Mouse (Mus musculus): Measurements from ENCODE around the gene Il6st.

GRCm38 (mm10) chr13:112551641-112552548 is 88.0 kb downstream of the Il6st start:
- no peak for TF ChIP-seq CTCF (IDR thresholded peaks at IDR 0.05; ENCODE audit: control insufficient read depth, insufficient read depth, insufficient read length)
- no peak for TF ChIP-seq CEBPB (IDR thresholded peaks at IDR 0.05; ENCODE audit: low read depth)
- TF ChIP-seq USF1 (IDR thresholded peaks at IDR 0.05; ENCODE audit: low read depth), result no peak
- TF ChIP-seq FOSL1 (IDR thresholded peaks at IDR 0.05; ENCODE audit: insufficient read depth, low read length, poor library complexity, severe bottlenecking), result no peak
- TF ChIP-seq MAX (IDR thresholded peaks at IDR 0.05), result no peak
- TF ChIP-seq MYOD1 (IDR thresholded peaks at IDR 0.05; ENCODE audit: control insufficient read depth, insufficient read length, low read depth), result no peak
- no peak for TF ChIP-seq MYOG (IDR thresholded peaks at IDR 0.05; ENCODE audit: control insufficient read depth, extremely low read depth, insufficient read length)
